ENCODE assay signal across 17 mouse cellular contexts in genomic region chr2:118716677-118717076, GRCm38 (mm10). TPM values are rescaled to one million over a fixed set of nuclear protein-coding genes. Genes with fewer than 3 reads are reported as not detected.
DNase-seq lines count a peak whose midpoint lies in the region; ATAC-seq and TF ChIP-seq lines count a peak whose summit lies in the region.
"Had no signal": no experiment of that assay in that cellular context is flagged by ENCODE, and none has a peak within 500 bp of the region (broad histone marks: within the 10 kb centered on the region; RNA-seq: fewer than 3 reads in every experiment).

No protein-coding gene starts in this region.

- WGBS in cerebellum, adult 2 months: 80% methylated on average over 5 of the region's 5 CpGs
- WGBS in heart, embryonic 14.5 days: 15% methylated on average over 5 of the region's 5 CpGs
- 98% methylated on average over 5 of the region's 5 CpGs for WGBS in thymus, adult 2 months

- no peaks in the 10 kb centered on the region for H3K9me3 ChIP-seq in heart, embryonic 14.5 days (ENCODE audit: control insufficient read depth, low read length)
- H3K9me3 ChIP-seq: forebrain, embryonic 15.5 days; liver, embryonic 13.5 days; neural tube, embryonic 12.5 days; stomach, embryonic 15.5 days had no signal

- H3K27ac ChIP-seq in cerebellum, adult 2 months (ENCODE audit: insufficient read depth, low read length): no peak overlapping the region
- H3K27ac ChIP-seq in heart, embryonic 14.5 days (replicated peaks in 1 of 2; ENCODE audit: control insufficient read depth in 1 of 2, insufficient read depth in 1 of 2, low read depth in 2 of 2, low read length in 2 of 2): peak overlapping the region; percentile 88 to 94
- no peak overlapping the region for H3K27ac ChIP-seq in thymus, adult 2 months (ENCODE audit: control insufficient read depth, insufficient read depth, low read length)
- H3K27ac ChIP-seq: forebrain, embryonic 15.5 days; liver, embryonic 13.5 days; neural tube, embryonic 12.5 days; stomach, embryonic 15.5 days had no signal

- peaks cover 7% of the 10 kb centered on the region; the same call in 1 of the 2 replicates for H3K4me1 ChIP-seq in cerebellum, adult 2 months (ENCODE audit: control insufficient read depth, insufficient read depth, low read length)
- H3K4me1 ChIP-seq in heart, embryonic 14.5 days (ENCODE audit: control insufficient read depth in 2 of 2, insufficient read depth in 2 of 2, low read length in 2 of 2): peaks cover 38% of the 10 kb centered on the region in 2 experiments
- H3K4me1 ChIP-seq in thymus, adult 2 months (replicated peaks; ENCODE audit: control insufficient read depth, insufficient read depth, low read length): peaks cover 2% of the 10 kb centered on the region; the same call in 1 of the 2 replicates
- H3K4me1 ChIP-seq: stomach, embryonic 15.5 days had no signal

- no peaks in the 10 kb centered on the region for H3K27me3 ChIP-seq in cerebellum, adult 2 months (ENCODE audit: control insufficient read depth, insufficient read depth, low read length)
- peaks cover 10% of the 10 kb centered on the region for H3K27me3 ChIP-seq in heart, embryonic 14.5 days (ENCODE audit: control insufficient read depth, insufficient read depth, low read length)
- no peaks in the 10 kb centered on the region for H3K27me3 ChIP-seq in thymus, adult 2 months (ENCODE audit: control insufficient read depth, insufficient read depth, low read length)

- no peak overlapping the region for H3K4me3 ChIP-seq in cerebellum, adult 2 months (replicated peaks; ENCODE audit: insufficient read depth, low read depth, low read length)
- no peak overlapping the region for H3K4me3 ChIP-seq in heart, embryonic 14.5 days (ENCODE audit: control insufficient read depth in 1 of 2, insufficient read depth in 1 of 2, low read depth in 1 of 2, low read length in 2 of 2)
- H3K4me3 ChIP-seq in thymus, adult 2 months (ENCODE audit: control insufficient read depth, insufficient read depth, low read length): no peak overlapping the region
- H3K4me3 ChIP-seq: forebrain, embryonic 15.5 days; liver, embryonic 13.5 days; neural tube, embryonic 12.5 days; stomach, embryonic 15.5 days had no signal

- H3K36me3 ChIP-seq in heart, embryonic 14.5 days (ENCODE audit: control insufficient read depth, insufficient read depth, low read length): no peaks in the 10 kb centered on the region
- peaks cover 19% of the 10 kb centered on the region for H3K36me3 ChIP-seq in thymus, adult 2 months (ENCODE audit: control insufficient read depth, insufficient read depth, low read length)
- H3K36me3 ChIP-seq: forebrain, embryonic 15.5 days; neural tube, embryonic 12.5 days; stomach, embryonic 15.5 days had no signal

- H3K4me2 ChIP-seq in heart, embryonic 14.5 days (ENCODE audit: low read length): peak overlapping the region; percentile 23; the same call in 1 of the 2 replicates
- H3K4me2 ChIP-seq: forebrain, embryonic 15.5 days; liver, embryonic 13.5 days; neural tube, embryonic 12.5 days; stomach, embryonic 15.5 days had no signal

- TF ChIP-seq CTCF in cerebellum, adult 2 months (IDR thresholded peaks at IDR 0.05; ENCODE audit: borderline replicate concordance, insufficient read depth, low read depth, low read length): no peak
- no peak for TF ChIP-seq CTCF in thymus, adult 2 months (IDR thresholded peaks at IDR 0.05; ENCODE audit: borderline replicate concordance, control insufficient read depth, extremely low read depth, insufficient read depth, low read length, poor library complexity)

- H3K9ac ChIP-seq in heart, embryonic 14.5 days (ENCODE audit: low read length): 0 out of 2 replicates have a peak overlapping the region, but pooled peaks have one; percentile 45
- H3K9ac ChIP-seq: forebrain, embryonic 15.5 days; liver, embryonic 13.5 days; neural tube, embryonic 12.5 days; stomach, embryonic 15.5 days had no signal

- TF ChIP-seq POLR2A in cerebellum, adult 2 months (IDR thresholded peaks at IDR 0.05; ENCODE audit: borderline replicate concordance, insufficient read depth, low read length): no peak
- TF ChIP-seq POLR2A in thymus, adult 2 months (IDR thresholded peaks at IDR 0.05; ENCODE audit: control insufficient read depth, extremely low read depth, insufficient read depth, low read length, poor library complexity): no peak

- peak; percentile 48 to 64 for DNase-seq in cerebellum, postnatal 10 days
- no peak for DNase-seq in cerebellum, adult 2 months
- peak; percentile 22 for DNase-seq in testis, postnatal 10 days (ENCODE audit: low spot score)
- no peak for DNase-seq in testis, postnatal 14 days (ENCODE audit: low spot score)
- DNase-seq in thymus, adult 2 months: no peak
- DNase-seq in Muller cell, postnatal 12 days (ENCODE audit: inconsistent ontology term): no peak
- DNase-seq: cerebellum, adult 9-10 months; embryo, embryonic 11 days; kidney, adult 8-10 months; kidney, postnatal 4 days; liver, embryonic 13.5 days had no signal

- ATAC-seq in heart, embryonic 14.5 days (ENCODE audit: insufficient number of reproducible peaks, insufficient read depth, low FRiP score, low read depth): peak; percentile 90
- ATAC-seq in granulocyte monocyte progenitor cell, adult 5-6 weeks (replicated peaks; ENCODE audit: poor library complexity, severe bottlenecking): no peak
- ATAC-seq: forebrain, embryonic 15.5 days had no signal

RNA-seq across cellular contexts. Expression of gene Plcb2, which starts 11.6 kb away (rescaled TPM):
- polyA plus RNA-seq in cerebellum, adult 2 months (2012; rRNA removed): 0.86 and 0.97 TPM in 2 replicates
- 2.0 and 2.6 TPM in 2 replicates for polyA plus RNA-seq in heart, embryonic 14.5 days (2014; fragmentation: Nextera tagmentation; extraction: Ambion mirVana)
- 79.9 and 94.4 TPM in 2 replicates for polyA plus RNA-seq in thymus, adult 2 months (2012; rRNA removed)
- total RNA-seq in granulocyte monocyte progenitor cell, adult 5-6 weeks (2014; fragmentation: Nextera tagmentation): 99.1 and 108 TPM in 2 replicates
- 54.3 and 70.7 TPM in 2 replicates for total RNA-seq in granulocyte monocyte progenitor cell, adult 5-6 weeks (2017)

RNA-seq across cellular contexts. Expression of gene Ankrd63, which starts 12.9 kb away (rescaled TPM):
- polyA plus RNA-seq in cerebellum, adult 2 months (2012; rRNA removed): 0.41 and 0.82 TPM in 2 replicates
- polyA plus RNA-seq in heart, embryonic 14.5 days (2014; fragmentation: Nextera tagmentation; extraction: Ambion mirVana): 2.1 and 3.0 TPM in 2 replicates
- polyA plus RNA-seq in thymus, adult 2 months (2012; rRNA removed): 0.20 and 0.27 TPM in 2 replicates
- 0.77 and 1.0 TPM in 2 replicates for total RNA-seq in granulocyte monocyte progenitor cell, adult 5-6 weeks (2014; fragmentation: Nextera tagmentation)
- total RNA-seq in granulocyte monocyte progenitor cell, adult 5-6 weeks (2017): 0.62 and 0.69 TPM in 2 replicates
- polyA plus RNA-seq: limb, embryonic 11.5 days; liver, embryonic 13.5 days; neural tube, embryonic 12.5 days had no signal

RNA-seq across cellular contexts. Expression of gene Inafm2, which starts 28.9 kb away (rescaled TPM):
- polyA plus RNA-seq in cerebellum, adult 2 months (2012; rRNA removed): 21.8 and 22.0 TPM in 2 replicates
- polyA plus RNA-seq in heart, embryonic 14.5 days (2014; fragmentation: Nextera tagmentation; extraction: Ambion mirVana): 64.4 and 68.0 TPM in 2 replicates
- 18.9 and 25.7 TPM in 2 replicates for polyA plus RNA-seq in thymus, adult 2 months (2012; rRNA removed)
- total RNA-seq in granulocyte monocyte progenitor cell, adult 5-6 weeks (2014; fragmentation: Nextera tagmentation): 27.9 and 30.3 TPM in 2 replicates
- 15.0 and 24.8 TPM in 2 replicates for total RNA-seq in granulocyte monocyte progenitor cell, adult 5-6 weeks (2017)

RNA-seq across cellular contexts. Expression of gene Ccdc9b, which starts 45.8 kb away (rescaled TPM):
- 8.3 and 8.5 TPM in 2 replicates for polyA plus RNA-seq in cerebellum, adult 2 months (2012; rRNA removed)
- polyA plus RNA-seq in heart, embryonic 14.5 days (2014; fragmentation: Nextera tagmentation; extraction: Ambion mirVana): 1.7 and 2.2 TPM in 2 replicates
- 1.2 and 1.8 TPM in 2 replicates for polyA plus RNA-seq in thymus, adult 2 months (2012; rRNA removed)
- 0.92 and 2.3 TPM in 2 replicates for total RNA-seq in granulocyte monocyte progenitor cell, adult 5-6 weeks (2014; fragmentation: Nextera tagmentation)
- total RNA-seq in granulocyte monocyte progenitor cell, adult 5-6 weeks (2017): 0.26 and 0.82 TPM in 2 replicates

RNA-seq across cellular contexts. Expression of gene Pak6, which starts 53.6 kb away (rescaled TPM):
- 5.6 and 6.4 TPM in 2 replicates for polyA plus RNA-seq in cerebellum, adult 2 months (2012; rRNA removed)
- 8.3 and 8.6 TPM in 2 replicates for polyA plus RNA-seq in heart, embryonic 14.5 days (2014; fragmentation: Nextera tagmentation; extraction: Ambion mirVana)
- 4.3 and 4.7 TPM in 2 replicates for polyA plus RNA-seq in thymus, adult 2 months (2012; rRNA removed)
- 0.32 TPM in 1 of 2 replicates, not detected in the other for total RNA-seq in granulocyte monocyte progenitor cell, adult 5-6 weeks (2014; fragmentation: Nextera tagmentation)
- 0.05 TPM in 1 of 2 replicates, not detected in the other for total RNA-seq in granulocyte monocyte progenitor cell, adult 5-6 weeks (2017)

Comparison
In these comparisons a context has a peak if more than half of its experiments do, and no peak if none do; other contexts are left out.
1. DNase-seq: peak in cerebellum, postnatal 10 days (2 of 2) and testis, postnatal 10 days (single experiment); none in cerebellum, adult 2 months (0 of 2), testis, postnatal 14 days (single experiment), thymus, adult 2 months (single experiment) and Muller cell, postnatal 12 days (single experiment).
2. H3K27ac ChIP-seq: peak in heart, embryonic 14.5 days (2 of 2); none in cerebellum, adult 2 months (single experiment) and thymus, adult 2 months (single experiment).
3. RNA of gene Plcb2, which starts 11.6 kb away (polyA plus RNA-seq): 79.9 to 94.4 TPM in thymus, adult 2 months; 2.0 to 2.6 TPM in heart, embryonic 14.5 days and 0.86 to 0.97 TPM in cerebellum, adult 2 months; every median in the first group is over 10 times any median in the second.